Mouse (Mus musculus): ENCODE data around the gene Rragd. TPM values are rescaled to one million over a fixed set of nuclear protein-coding genes. Genes with fewer than 3 reads are reported as not detected.
"Not testable (repeated sequence)": the region's sequence is repeated elsewhere in the genome, so short reads cannot be mapped to it uniquely, and the experiment has no call there.

The Rragd gene
- polyA plus RNA-seq, 1 experiment: 9.7 TPM

GRCm38 (mm10) chr4:32997571-32997970 is 14.7 kb downstream of the Rragd start:
- no peak for DNase-seq
- WGBS: 95% methylated on average over 5 of the region's 5 CpGs
- no peak overlapping the region for H3K27ac ChIP-seq (ENCODE audit: control insufficient read depth, insufficient read depth, low read length)
- no peak for TF ChIP-seq POLR2A (IDR thresholded peaks at IDR 0.05; ENCODE audit: control insufficient read depth, extremely low read depth, insufficient read depth, low read length, poor library complexity)
- TF ChIP-seq CTCF (IDR thresholded peaks at IDR 0.05; ENCODE audit: borderline replicate concordance, control insufficient read depth, extremely low read depth, insufficient read depth, low read length, poor library complexity): no peak
- no peaks in the 10 kb centered on the region for H3K4me1 ChIP-seq (replicated peaks; ENCODE audit: control insufficient read depth, insufficient read depth, low read length)
- H3K4me3 ChIP-seq (ENCODE audit: control insufficient read depth, insufficient read depth, low read length): no peak overlapping the region
- H3K36me3 ChIP-seq (ENCODE audit: control insufficient read depth, insufficient read depth, low read length): no peaks in the 10 kb centered on the region
- H3K27me3 ChIP-seq (ENCODE audit: control insufficient read depth, insufficient read depth, low read length): no peaks in the 10 kb centered on the region

- Histone ChIP-seq H3K4me3 (ENCODE audit: control insufficient read depth, insufficient read depth, low read length) (no peak overlapping the region), H3K36me3 (ENCODE audit: control insufficient read depth, insufficient read depth, low read length) (no peaks in the 10 kb centered on the region), H3K27me3 (ENCODE audit: control insufficient read depth, insufficient read depth, low read length) (no peaks in the 10 kb centered on the region), H3K27ac (ENCODE audit: control insufficient read depth, insufficient read depth, low read length) (no peak overlapping the region), H3K4me1 (replicated peaks; ENCODE audit: control insufficient read depth, insufficient read depth, low read length) (no peaks in the 10 kb centered on the region)
- TF ChIP-seq CTCF (IDR thresholded peaks at IDR 0.05; ENCODE audit: borderline replicate concordance, control insufficient read depth, extremely low read depth, insufficient read depth, low read length, poor library complexity): no peak
- DNase-seq: no peak
- 98% methylated on average over 8 of the region's 8 CpGs for WGBS
Measured at GRCm38 (mm10) chr4:32998996-32999395, 16.2 kb downstream of the Rragd start.

GRCm38 (mm10) chr4:33002081-33002480 is 19.2 kb downstream of the Rragd start:
- 93% methylated on average over 3 of the region's 3 CpGs for WGBS
- no peak overlapping the region for H3K4me3 ChIP-seq (ENCODE audit: control insufficient read depth, insufficient read depth, low read length)
- peaks cover 6% of the 10 kb centered on the region; the same call in 1 of the 2 replicates for H3K36me3 ChIP-seq (ENCODE audit: control insufficient read depth, insufficient read depth, low read length)
- TF ChIP-seq CTCF (IDR thresholded peaks at IDR 0.05; ENCODE audit: borderline replicate concordance, control insufficient read depth, extremely low read depth, insufficient read depth, low read length, poor library complexity) (no peak), POLR2A (IDR thresholded peaks at IDR 0.05; ENCODE audit: control insufficient read depth, extremely low read depth, insufficient read depth, low read length, poor library complexity) (no peak)
- no peaks in the 10 kb centered on the region for H3K27me3 ChIP-seq (ENCODE audit: control insufficient read depth, insufficient read depth, low read length)
- no peaks in the 10 kb centered on the region for H3K4me1 ChIP-seq (replicated peaks; ENCODE audit: control insufficient read depth, insufficient read depth, low read length)
- H3K27ac ChIP-seq (ENCODE audit: control insufficient read depth, insufficient read depth, low read length): no peak overlapping the region
- no peak for DNase-seq

- H3K4me3 ChIP-seq (ENCODE audit: control insufficient read depth, insufficient read depth, low read length); H3K27me3 ChIP-seq (ENCODE audit: control insufficient read depth, insufficient read depth, low read length); H3K27ac ChIP-seq (ENCODE audit: control insufficient read depth, insufficient read depth, low read length); DNase-seq; H3K36me3 ChIP-seq (ENCODE audit: control insufficient read depth, insufficient read depth, low read length); H3K4me1 ChIP-seq (replicated peaks; ENCODE audit: control insufficient read depth, insufficient read depth, low read length): not testable (repeated sequence)
- WGBS: 49% methylated on average over 10 of the region's 10 CpGs
Measured at GRCm38 (mm10) chr4:33005595-33006470, 23.0 kb downstream of the Rragd start.

GRCm38 (mm10) chr4:33006844-33007243 is 24.0 kb downstream of the Rragd start:
- 94% methylated on average over 11 of the region's 11 CpGs for WGBS
- TF ChIP-seq POLR2A (IDR thresholded peaks at IDR 0.05; ENCODE audit: control insufficient read depth, extremely low read depth, insufficient read depth, low read length, poor library complexity) (no peak), CTCF (IDR thresholded peaks at IDR 0.05; ENCODE audit: borderline replicate concordance, control insufficient read depth, extremely low read depth, insufficient read depth, low read length, poor library complexity) (no peak)
- H3K36me3 ChIP-seq (ENCODE audit: control insufficient read depth, insufficient read depth, low read length): peaks cover 6% of the 10 kb centered on the region; the same call in 1 of the 2 replicates
- H3K4me3 ChIP-seq (ENCODE audit: control insufficient read depth, insufficient read depth, low read length): no peak overlapping the region
- no peaks in the 10 kb centered on the region for H3K27me3 ChIP-seq (ENCODE audit: control insufficient read depth, insufficient read depth, low read length)
- DNase-seq: no peak
- no peaks in the 10 kb centered on the region for H3K4me1 ChIP-seq (replicated peaks; ENCODE audit: control insufficient read depth, insufficient read depth, low read length)
- no peak overlapping the region for H3K27ac ChIP-seq (ENCODE audit: control insufficient read depth, insufficient read depth, low read length)

GRCm38 (mm10) chr4:33007443-33008217 is 24.8 kb downstream of the Rragd start:
- no peak for DNase-seq
- no peak overlapping the region for H3K27ac ChIP-seq (ENCODE audit: control insufficient read depth, insufficient read depth, low read length)
- no peak overlapping the region for H3K4me3 ChIP-seq (ENCODE audit: control insufficient read depth, insufficient read depth, low read length)
- H3K27me3 ChIP-seq (ENCODE audit: control insufficient read depth, insufficient read depth, low read length): no peaks in the 10 kb centered on the region
- H3K4me1 ChIP-seq (replicated peaks; ENCODE audit: control insufficient read depth, insufficient read depth, low read length): no peaks in the 10 kb centered on the region
- H3K36me3 ChIP-seq (ENCODE audit: control insufficient read depth, insufficient read depth, low read length): peaks cover 6% of the 10 kb centered on the region; the same call in 1 of the 2 replicates
- WGBS: 86% methylated on average over 9 of the region's 9 CpGs
- TF ChIP-seq CTCF (IDR thresholded peaks at IDR 0.05; ENCODE audit: borderline replicate concordance, control insufficient read depth, extremely low read depth, insufficient read depth, low read length, poor library complexity): no peak
- no peak for TF ChIP-seq POLR2A (IDR thresholded peaks at IDR 0.05; ENCODE audit: control insufficient read depth, extremely low read depth, insufficient read depth, low read length, poor library complexity)

Data from thymus, adult 2 months (tissue).